Mouse (Mus musculus): ENCODE results near the gene Eif2b3. TPM values are rescaled to one million over a fixed set of nuclear protein-coding genes. Genes with fewer than 3 reads are reported as not detected.

Gene Eif2b3
- polyA plus RNA-seq, 1 experiment from 2014 or later, result 42.1 TPM

DNA sequence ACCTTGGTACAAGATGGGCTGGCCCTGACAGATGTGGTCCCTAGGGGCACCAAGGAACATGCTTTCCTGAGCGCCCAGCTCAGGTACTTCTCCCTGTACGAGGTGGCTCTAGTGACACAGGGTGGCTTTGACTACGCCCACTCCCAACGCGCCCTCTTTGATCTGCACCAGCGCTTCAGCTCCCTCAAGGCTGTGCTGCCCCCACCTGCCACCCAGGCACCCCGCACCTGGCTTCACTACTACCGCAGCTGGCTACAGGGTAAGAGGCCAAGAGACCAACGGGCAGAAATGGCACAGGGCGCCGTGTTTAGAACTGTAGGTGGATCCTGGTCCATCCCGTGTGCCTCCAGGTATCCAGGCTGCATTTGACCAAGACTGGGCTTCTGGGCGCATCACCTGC is 91.0 kb downstream of the Eif2b3 start:
- Histone ChIP-seq H3K36me3 (ENCODE audit: control insufficient read depth, insufficient read depth) (no peaks in the 10 kb centered on the region), H3K9ac (replicated peaks; ENCODE audit: low read depth, low read length) (no peak overlapping the region), H3K27ac (ENCODE audit: low read length) (no peak overlapping the region), H3K9me3 (ENCODE audit: control insufficient read depth, low read length) (no peaks in the 10 kb centered on the region), H3K4me3 (replicated peaks; ENCODE audit: low read length) (no peak overlapping the region), H3K4me2 (ENCODE audit: low read length) (no peak overlapping the region), H3K4me1 (replicated peaks; ENCODE audit: control insufficient read depth, insufficient read depth, low read length) (peaks cover 5% of the 10 kb centered on the region), H3K27me3 (replicated peaks; ENCODE audit: control insufficient read depth, insufficient read depth, low read length) (no peaks in the 10 kb centered on the region)
- 90% methylated on average over 12 of the region's 13 CpGs for WGBS
- ATAC-seq, result no peak

DNA sequence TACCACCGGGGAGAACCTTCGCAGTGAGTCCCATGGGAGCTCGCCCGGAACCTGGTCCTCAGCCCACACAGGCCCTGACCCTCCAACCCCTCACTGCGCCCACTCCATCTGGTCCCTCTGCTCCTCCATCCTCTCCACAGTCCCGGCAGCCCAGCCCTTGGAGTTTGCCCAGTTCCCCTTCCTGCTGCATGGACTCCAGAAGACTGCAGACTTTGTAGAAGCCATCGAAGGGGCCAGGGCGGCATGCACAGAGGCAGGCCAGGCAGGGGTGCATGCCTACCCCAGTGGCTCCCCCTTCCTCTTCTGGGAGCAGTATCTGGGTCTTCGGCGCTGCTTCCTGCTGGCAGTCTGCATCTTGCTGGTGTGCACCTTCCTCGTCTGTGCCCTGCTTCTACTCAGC is 91.8 kb downstream of the Eif2b3 start:
- Histone ChIP-seq H3K4me3 (replicated peaks; ENCODE audit: low read length) (no peak overlapping the region), H3K4me2 (ENCODE audit: low read length) (no peak overlapping the region), H3K36me3 (ENCODE audit: control insufficient read depth, insufficient read depth) (no peaks in the 10 kb centered on the region), H3K4me1 (replicated peaks; ENCODE audit: control insufficient read depth, insufficient read depth, low read length) (no peaks in the 10 kb centered on the region), H3K27ac (ENCODE audit: low read length) (no peak overlapping the region), H3K9ac (replicated peaks; ENCODE audit: low read depth, low read length) (no peak overlapping the region), H3K9me3 (ENCODE audit: control insufficient read depth, low read length) (no peaks in the 10 kb centered on the region), H3K27me3 (replicated peaks; ENCODE audit: control insufficient read depth, insufficient read depth, low read length) (no peaks in the 10 kb centered on the region)
- WGBS, result 88% methylated on average over 11 of the region's 11 CpGs
- no peak for ATAC-seq

DNA sequence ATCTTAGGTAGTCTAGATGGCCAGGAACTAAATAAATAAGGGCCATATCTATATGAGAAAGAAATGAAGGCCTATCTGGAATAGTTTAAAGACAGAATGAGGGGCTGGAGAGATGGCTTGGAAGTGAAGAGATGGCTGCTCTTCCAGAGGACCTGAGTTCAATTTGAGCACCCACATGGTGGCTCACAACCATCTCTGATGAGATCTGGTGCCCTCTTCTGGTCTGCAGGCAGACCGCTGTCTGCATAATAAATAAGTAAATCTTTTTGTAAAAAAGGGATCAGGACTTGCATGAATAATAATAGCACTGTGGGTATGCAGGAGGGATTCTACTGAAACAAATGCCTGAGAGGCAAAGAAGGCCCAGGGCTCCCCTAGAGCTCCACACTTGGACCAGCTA is 94.0 kb downstream of the Eif2b3 start:
- no peak for ATAC-seq
- H3K4me2 ChIP-seq (ENCODE audit: low read length), result no peak overlapping the region
- no peaks in the 10 kb centered on the region for H3K9me3 ChIP-seq (ENCODE audit: control insufficient read depth, low read length)
- H3K4me1 ChIP-seq (replicated peaks; ENCODE audit: control insufficient read depth, insufficient read depth, low read length), result no peaks in the 10 kb centered on the region
- no peaks in the 10 kb centered on the region for H3K27me3 ChIP-seq (replicated peaks; ENCODE audit: control insufficient read depth, insufficient read depth, low read length)
- H3K4me3 ChIP-seq (replicated peaks; ENCODE audit: low read length), result no peak overlapping the region
- no peak overlapping the region for H3K9ac ChIP-seq (replicated peaks; ENCODE audit: low read depth, low read length)
- no peak overlapping the region for H3K27ac ChIP-seq (ENCODE audit: low read length)
- H3K36me3 ChIP-seq (ENCODE audit: control insufficient read depth, insufficient read depth), result no peaks in the 10 kb centered on the region
- WGBS, result 83% methylated on average over 1 of the region's 1 CpGs

DNA sequence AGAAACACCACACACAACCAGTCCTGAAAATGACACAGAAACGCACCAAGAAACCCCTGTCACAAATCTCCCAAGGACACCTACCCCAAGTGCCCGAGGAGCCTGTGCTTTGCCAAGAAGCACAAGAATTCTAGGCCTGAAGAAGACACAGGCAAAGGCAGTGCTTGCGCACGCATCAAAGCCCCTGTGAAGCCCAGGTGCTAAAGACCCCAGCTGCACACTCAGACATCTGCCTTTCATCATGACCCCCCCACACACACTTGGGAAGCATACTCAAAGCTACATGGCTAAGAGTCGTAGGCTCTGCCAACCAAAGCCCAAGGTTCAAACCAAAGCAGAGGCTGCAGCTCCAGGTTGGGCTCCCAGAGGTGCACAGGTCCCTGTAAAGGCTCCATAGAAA is 96.4 kb downstream of the Eif2b3 start:
- H3K9ac ChIP-seq (replicated peaks; ENCODE audit: low read depth, low read length), result no peak overlapping the region
- peaks cover 6% of the 10 kb centered on the region for H3K4me1 ChIP-seq (replicated peaks; ENCODE audit: control insufficient read depth, insufficient read depth, low read length)
- H3K36me3 ChIP-seq (ENCODE audit: control insufficient read depth, insufficient read depth), result no peaks in the 10 kb centered on the region
- H3K9me3 ChIP-seq (ENCODE audit: control insufficient read depth, low read length), result no peaks in the 10 kb centered on the region
- H3K27me3 ChIP-seq (replicated peaks; ENCODE audit: control insufficient read depth, insufficient read depth, low read length), result no peaks in the 10 kb centered on the region
- H3K4me2 ChIP-seq (ENCODE audit: low read length), result no peak overlapping the region
- no peak overlapping the region for H3K27ac ChIP-seq (ENCODE audit: low read length)
- no peak overlapping the region for H3K4me3 ChIP-seq (replicated peaks; ENCODE audit: low read length)
- WGBS, result 92% methylated on average over 5 of the region's 5 CpGs
- no peak for ATAC-seq

DNA sequence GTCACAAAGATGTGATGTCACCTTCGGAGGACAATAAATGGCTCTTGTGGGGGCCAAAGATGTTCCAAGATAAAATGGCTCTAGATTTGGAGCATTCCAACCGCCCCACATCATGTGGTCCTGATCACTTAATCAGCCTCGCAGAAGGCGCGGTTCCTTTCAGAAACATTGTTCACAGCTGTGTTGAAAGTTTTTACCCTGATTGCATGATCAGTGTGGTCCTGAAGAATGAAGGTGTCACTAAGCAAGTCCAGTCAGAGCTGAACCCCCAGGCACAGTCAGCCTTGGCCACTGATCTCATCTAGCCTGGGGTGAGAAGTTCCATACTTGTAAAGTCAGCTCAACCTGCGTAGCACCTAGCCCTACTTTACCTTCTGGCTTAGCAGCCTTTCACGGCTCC is 98.7 kb downstream of the Eif2b3 start:
- 95% methylated on average over 7 of the region's 7 CpGs for WGBS
- H3K4me1 ChIP-seq (replicated peaks; ENCODE audit: control insufficient read depth, insufficient read depth, low read length), result peaks cover 6% of the 10 kb centered on the region
- H3K9ac ChIP-seq (replicated peaks; ENCODE audit: low read depth, low read length), result no peak overlapping the region
- no peak for ATAC-seq
- H3K36me3 ChIP-seq (ENCODE audit: control insufficient read depth, insufficient read depth), result no peaks in the 10 kb centered on the region
- H3K9me3 ChIP-seq (ENCODE audit: control insufficient read depth, low read length), result no peaks in the 10 kb centered on the region
- H3K4me3 ChIP-seq (replicated peaks; ENCODE audit: low read length), result no peak overlapping the region
- H3K27me3 ChIP-seq (replicated peaks; ENCODE audit: control insufficient read depth, insufficient read depth, low read length), result no peaks in the 10 kb centered on the region
- H3K27ac ChIP-seq (ENCODE audit: low read length), result no peak overlapping the region
- H3K4me2 ChIP-seq (ENCODE audit: low read length), result no peak overlapping the region

DNA sequence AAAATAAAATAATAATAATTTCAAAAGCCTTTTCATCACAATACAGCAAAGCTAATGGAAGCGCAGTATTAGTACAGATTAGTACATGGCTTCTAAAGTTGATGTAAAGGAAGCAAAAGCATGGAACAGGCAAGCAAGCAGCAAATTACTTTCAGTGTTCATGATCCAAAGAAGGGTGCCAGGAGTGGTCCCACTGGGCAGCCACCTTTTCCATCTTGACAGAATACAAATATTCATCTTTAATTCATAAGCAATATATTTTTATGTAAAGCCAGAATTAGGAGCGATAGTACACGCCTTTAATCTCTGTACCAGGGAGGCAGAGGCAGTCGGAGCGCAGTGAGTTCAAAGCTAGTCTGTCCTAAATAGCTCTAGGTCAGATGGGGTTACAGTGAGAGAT is 100.4 kb downstream of the Eif2b3 start:
- H3K27ac ChIP-seq (ENCODE audit: low read length), result peak overlapping the region; percentile 93
- no peak for ATAC-seq
- H3K27me3 ChIP-seq (replicated peaks; ENCODE audit: control insufficient read depth, insufficient read depth, low read length), result no peaks in the 10 kb centered on the region
- 78% methylated on average over 5 of the region's 5 CpGs for WGBS
- no peaks in the 10 kb centered on the region for H3K9me3 ChIP-seq (ENCODE audit: control insufficient read depth, low read length)
- peak overlapping the region; percentile 80 for H3K9ac ChIP-seq (replicated peaks; ENCODE audit: low read depth, low read length)
- H3K4me2 ChIP-seq (ENCODE audit: low read length), result peak overlapping the region; percentile 92
- H3K4me1 ChIP-seq (replicated peaks; ENCODE audit: control insufficient read depth, insufficient read depth, low read length), result peaks cover 6% of the 10 kb centered on the region
- peak overlapping the region; percentile 75 for H3K4me3 ChIP-seq (replicated peaks; ENCODE audit: low read length)
- no peaks in the 10 kb centered on the region for H3K36me3 ChIP-seq (ENCODE audit: control insufficient read depth, insufficient read depth)

DNA sequence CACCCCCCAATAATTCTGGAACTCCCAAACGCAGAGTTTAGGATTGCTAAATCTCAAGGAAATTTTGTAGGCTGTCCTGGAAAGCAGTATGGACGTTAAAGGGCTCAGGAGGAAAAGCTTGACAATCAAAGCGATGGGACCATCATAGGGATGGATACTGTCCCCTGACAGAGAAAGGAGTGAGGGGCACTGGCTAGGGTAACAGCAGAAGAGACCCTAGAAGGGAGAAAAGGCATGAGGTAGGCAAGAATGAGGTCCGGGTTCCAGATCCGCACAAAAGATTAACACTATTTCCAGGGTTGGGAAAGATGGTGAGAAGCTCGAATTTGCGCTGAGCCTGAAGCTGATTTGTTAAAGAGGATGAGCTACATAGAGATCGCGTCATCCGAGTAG is 100.8 kb downstream of the Eif2b3 start:
- H3K4me3 ChIP-seq (replicated peaks; ENCODE audit: low read length), result peak overlapping the region; percentile 75
- ATAC-seq, result peak; percentile 9; the same call in 1 of the 2 replicates
- no peaks in the 10 kb centered on the region for H3K27me3 ChIP-seq (replicated peaks; ENCODE audit: control insufficient read depth, insufficient read depth, low read length)
- H3K9me3 ChIP-seq (ENCODE audit: control insufficient read depth, low read length), result no peaks in the 10 kb centered on the region
- peak overlapping the region; percentile 93 for H3K27ac ChIP-seq (ENCODE audit: low read length)
- peaks cover 8% of the 10 kb centered on the region for H3K4me1 ChIP-seq (replicated peaks; ENCODE audit: control insufficient read depth, insufficient read depth, low read length)
- no peaks in the 10 kb centered on the region for H3K36me3 ChIP-seq (ENCODE audit: control insufficient read depth, insufficient read depth)
- 2% methylated on average over 10 of the region's 10 CpGs for whole genome bisulfite sequencing
- H3K4me2 ChIP-seq (ENCODE audit: low read length), result peak overlapping the region; percentile 92
- H3K9ac ChIP-seq (replicated peaks; ENCODE audit: low read depth, low read length), result peak overlapping the region; percentile 80

DNA sequence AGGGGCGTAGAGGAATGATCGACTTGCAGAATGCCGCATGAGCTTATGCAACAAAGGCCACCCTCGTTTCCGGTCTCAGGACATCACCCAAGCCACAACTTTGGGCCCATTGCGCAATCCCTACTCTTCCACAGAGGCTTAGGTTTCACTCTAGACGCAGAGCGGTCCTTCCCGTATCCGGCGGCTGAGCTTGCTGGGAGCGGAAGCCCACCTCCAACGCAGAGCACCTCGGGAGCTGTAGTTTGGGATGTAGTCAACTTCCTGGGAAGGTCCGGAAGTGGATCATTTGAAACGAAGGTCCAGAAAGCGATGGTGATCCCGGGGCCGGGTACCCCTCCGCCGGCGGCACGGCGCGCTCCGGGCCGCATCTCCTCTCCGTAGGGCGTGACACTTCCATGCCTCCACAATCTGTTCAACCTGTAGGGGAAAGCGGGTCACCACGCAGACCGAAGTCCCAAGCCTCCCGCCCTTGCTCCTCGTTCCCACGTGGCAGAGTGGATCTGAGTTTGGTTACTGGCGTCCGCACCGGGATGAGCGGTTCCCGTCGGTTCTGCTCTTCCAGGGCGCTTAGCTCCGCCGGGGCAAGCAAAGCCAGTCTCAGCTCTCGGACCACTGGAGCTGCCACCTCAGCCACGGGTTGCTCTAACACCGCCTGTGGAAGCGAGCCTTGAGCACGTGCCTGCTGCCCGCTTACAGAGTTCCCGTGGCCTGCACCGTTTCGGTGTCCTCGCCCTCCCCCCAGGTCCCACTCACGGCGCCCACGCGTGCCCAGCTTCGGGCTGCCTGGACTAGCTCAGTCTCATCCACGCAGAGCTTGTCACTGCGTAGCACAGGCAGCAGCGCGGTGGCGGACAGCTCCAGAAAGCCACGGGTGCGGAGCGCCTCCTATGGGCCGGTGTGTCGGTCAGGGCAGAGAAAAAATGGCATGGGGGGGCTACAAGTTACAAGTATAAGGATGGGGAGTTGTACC is 101.5 kb downstream of the Eif2b3 start:
- H3K9ac ChIP-seq (replicated peaks; ENCODE audit: low read depth, low read length), result peak overlapping the region; percentile 80
- no peaks in the 10 kb centered on the region for H3K27me3 ChIP-seq (replicated peaks; ENCODE audit: control insufficient read depth, insufficient read depth, low read length)
- under 1% methylated on average over 69 of the region's 69 CpGs for WGBS
- no peaks in the 10 kb centered on the region for H3K9me3 ChIP-seq (ENCODE audit: control insufficient read depth, low read length)
- H3K27ac ChIP-seq (ENCODE audit: low read length), result peak overlapping the region; percentile 93
- no peaks in the 10 kb centered on the region for H3K36me3 ChIP-seq (ENCODE audit: control insufficient read depth, insufficient read depth)
- peak overlapping the region; percentile 75 for H3K4me3 ChIP-seq (replicated peaks; ENCODE audit: low read length)
- peaks cover 14% of the 10 kb centered on the region for H3K4me1 ChIP-seq (replicated peaks; ENCODE audit: control insufficient read depth, insufficient read depth, low read length)
- H3K4me2 ChIP-seq (ENCODE audit: low read length), result peak overlapping the region; percentile 92
- peak; percentile 97 for ATAC-seq

DNA sequence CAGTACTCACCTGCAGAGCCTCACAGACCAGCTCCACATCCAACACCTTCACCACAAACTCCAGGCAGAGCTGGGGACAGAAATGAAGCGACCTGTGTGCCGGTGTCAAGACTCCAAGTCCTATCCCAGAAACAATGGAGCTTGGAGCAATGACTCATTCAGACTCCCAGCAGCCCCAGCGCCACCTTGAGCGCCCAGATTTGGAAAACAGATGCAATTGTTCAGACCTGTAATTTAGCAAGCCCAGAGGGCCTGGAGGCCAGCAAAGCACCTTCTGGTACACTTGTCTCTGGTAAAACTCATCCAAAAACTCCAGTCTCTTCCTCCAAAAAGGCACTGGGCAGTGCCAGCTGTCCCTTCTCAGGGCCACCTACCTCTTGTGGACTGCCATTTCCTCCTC is 103.0 kb downstream of the Eif2b3 start:
- Histone ChIP-seq H3K9me3 (ENCODE audit: control insufficient read depth, low read length) (no peaks in the 10 kb centered on the region), H3K4me2 (ENCODE audit: low read length) (no peak overlapping the region), H3K4me1 (replicated peaks; ENCODE audit: control insufficient read depth, insufficient read depth, low read length) (peaks cover 20% of the 10 kb centered on the region), H3K4me3 (replicated peaks; ENCODE audit: low read length) (no peak overlapping the region), H3K27ac (ENCODE audit: low read length) (no peak overlapping the region), H3K9ac (replicated peaks; ENCODE audit: low read depth, low read length) (no peak overlapping the region), H3K27me3 (replicated peaks; ENCODE audit: control insufficient read depth, insufficient read depth, low read length) (no peaks in the 10 kb centered on the region), H3K36me3 (ENCODE audit: control insufficient read depth, insufficient read depth) (no peaks in the 10 kb centered on the region)
- 83% methylated on average over 4 of the region's 4 CpGs for WGBS
- ATAC-seq, result no peak

Data from forebrain, embryonic 16.5 days (tissue).